Mouse (Mus musculus) brown adipose tissue, adult 24 weeks (tissue): Measurements from ENCODE around the gene St3gal4. TPM values are rescaled to one million over a fixed set of nuclear protein-coding genes. Genes with fewer than 3 reads are reported as not detected.
A peak's percentile ranks its signal among the peaks of the same experiment; 100 is the strongest.

Source experiments
- H3K27ac ChIP-seq: fragments of 200-500 bp; replicated peaks from 2 replicates; pipeline ENCODE4 v1.5.1; 2012; ENCODE audit warnings: low read depth, mild to moderate bottlenecking, low read length
- H3K4me1 ChIP-seq: fragments of 200-500 bp; 2 replicates; pipeline ENCODE4 v1.6.1; 2012; ENCODE audit warnings: low read length, mixed read lengths; ENCODE audit not compliant: control insufficient read depth, insufficient read depth, insufficient read length
- H3K4me3 ChIP-seq: fragments of 200-500 bp; 2 replicates; pipeline ENCODE4 v1.5.1; 2012; ENCODE audit warnings: low read depth, mild to moderate bottlenecking, low read length, moderate library complexity; ENCODE audit not compliant: insufficient read depth
- polyA plus RNA-seq: library from polyadenylated mRNA; stranded (reverse); fragments of >200 nt; gene quantifications from 2 replicates; pipeline ENCODE4 v1.2.4, GENCODE M21; 2012; ENCODE audit not compliant: missing spikeins, insufficient read depth, insufficient read length

Gene St3gal4
- polyA plus RNA-seq, 1 experiment = 14.2 TPM

GRCm38 (mm10) chr9:35105438-35105837, 13.6 kb downstream of the St3gal4 start:
- no peak overlapping the region for H3K27ac ChIP-seq
- no peak overlapping the region for H3K4me3 ChIP-seq
- H3K4me1 ChIP-seq = peaks cover 23% of the 10 kb centered on the region

DNA sequence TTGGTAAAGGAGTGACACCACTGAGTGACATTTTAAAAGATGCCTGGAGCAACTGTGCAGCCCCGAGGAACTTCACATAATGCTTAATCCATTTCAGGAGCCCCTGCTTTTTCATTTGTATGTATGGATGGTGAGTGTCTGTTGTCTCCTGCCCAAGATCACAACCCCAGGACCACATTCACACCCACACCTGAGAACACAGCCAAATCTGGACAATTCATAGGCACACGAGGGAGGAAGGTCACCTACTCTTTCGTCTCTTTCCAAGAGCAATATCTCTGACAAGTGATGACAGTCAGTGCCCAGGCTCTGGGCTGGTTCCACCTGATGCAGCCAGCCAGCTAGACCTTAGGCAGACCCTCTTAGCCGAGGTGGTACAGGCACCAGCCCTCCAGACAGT, 14.4 kb downstream of the St3gal4 start:
- Histone ChIP-seq H3K4me1 (peaks cover 23% of the 10 kb centered on the region), H3K27ac (no peak overlapping the region), H3K4me3 (no peak overlapping the region)

DNA sequence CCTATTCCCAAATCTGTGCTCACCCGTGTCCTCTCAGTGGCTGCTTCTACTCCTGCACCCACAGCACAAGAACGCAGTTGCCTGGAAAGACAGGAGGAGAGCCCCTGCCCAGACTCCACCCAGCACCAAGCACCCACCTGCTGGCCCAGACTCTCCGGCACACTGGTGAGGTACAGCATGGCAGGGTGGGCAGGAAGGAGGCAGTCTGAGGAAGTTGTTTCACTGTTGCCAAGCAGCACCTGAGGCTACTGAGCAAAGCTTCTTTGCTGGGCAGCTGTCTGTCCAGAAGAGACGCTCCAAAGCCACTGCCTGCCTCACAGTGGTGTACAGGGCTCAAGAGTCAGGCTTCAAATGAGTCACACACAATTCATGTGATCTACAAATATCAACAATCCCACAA, 20.3 kb downstream of the St3gal4 start:
- H3K4me1 ChIP-seq = peaks cover 5% of the 10 kb centered on the region
- peak overlapping the region; percentile 67 for H3K27ac ChIP-seq
- peak overlapping the region; percentile 34 for H3K4me3 ChIP-seq

- Histone ChIP-seq H3K27ac (no peak overlapping the region), H3K4me3 (no peak overlapping the region), H3K4me1 (peaks cover 5% of the 10 kb centered on the region)
Measured at GRCm38 (mm10) chr9:35097901-35098300, 21.2 kb downstream of the St3gal4 start.

DNA sequence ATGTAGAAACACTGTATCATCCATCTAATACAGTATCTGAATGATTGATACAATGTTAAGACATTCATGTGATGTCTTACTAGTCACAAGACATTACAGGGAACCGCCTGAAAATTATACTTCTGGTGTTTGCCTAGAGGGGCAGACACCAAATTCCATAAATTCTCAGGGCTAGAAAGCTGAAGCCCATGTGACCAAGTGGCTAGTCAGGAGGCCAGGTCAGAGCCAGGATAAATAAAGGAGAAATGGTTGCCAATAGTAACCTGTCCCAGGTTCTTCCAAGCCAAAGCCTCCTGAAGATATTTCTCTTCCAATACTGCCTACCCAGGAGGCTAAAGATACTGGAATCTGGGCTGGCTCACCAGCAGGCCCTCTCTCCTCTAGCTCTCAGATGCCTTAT, 23.3 kb downstream of the St3gal4 start:
- H3K4me1 ChIP-seq = peaks cover 5% of the 10 kb centered on the region
- no peak overlapping the region for H3K27ac ChIP-seq
- H3K4me3 ChIP-seq = no peak overlapping the region

DNA sequence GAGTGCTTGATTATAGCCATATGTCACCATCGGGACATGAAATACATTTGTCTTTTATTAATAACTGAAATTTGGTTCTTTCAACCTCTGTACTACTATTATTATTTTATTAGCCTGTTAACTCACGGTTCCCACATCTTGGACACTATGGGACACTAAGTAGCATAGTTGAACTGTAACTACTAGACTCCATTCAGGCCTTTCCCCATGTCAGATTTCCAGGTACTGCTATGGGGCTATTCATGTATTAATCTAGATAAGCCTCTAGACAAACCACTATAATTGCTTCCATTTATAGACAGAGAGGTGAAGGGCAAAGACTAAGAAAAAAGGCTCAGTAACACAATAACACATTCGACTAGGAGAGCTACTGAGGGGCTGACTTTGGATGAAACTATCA, 25.7 kb downstream of the St3gal4 start:
- Histone ChIP-seq H3K4me3 (no peak overlapping the region), H3K4me1 (no peaks in the 10 kb centered on the region), H3K27ac (no peak overlapping the region)

DNA sequence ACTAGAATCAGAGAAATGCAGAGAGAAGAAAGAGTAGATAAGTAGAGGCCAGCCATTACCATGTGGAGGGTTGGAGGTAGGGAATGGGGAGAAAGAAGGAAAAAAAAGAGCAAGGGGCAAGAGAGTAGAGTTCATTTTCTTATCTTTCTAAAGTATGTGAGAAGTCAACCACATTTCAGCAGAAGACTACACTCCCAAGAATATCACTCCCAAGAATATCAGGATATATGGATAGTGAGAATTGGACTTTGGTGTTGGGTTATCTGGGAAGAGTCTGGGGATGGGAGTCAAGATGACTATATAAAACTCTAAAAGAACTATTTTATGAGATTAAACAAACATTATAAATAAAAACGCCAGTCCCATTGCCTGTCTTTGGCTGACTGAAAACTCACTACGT, 26.2 kb downstream of the St3gal4 start:
- no peak overlapping the region for H3K4me3 ChIP-seq
- H3K4me1 ChIP-seq = no peaks in the 10 kb centered on the region
- no peak overlapping the region for H3K27ac ChIP-seq

GRCm38 (mm10) chr9:35061446-35061845, 57.6 kb downstream of the St3gal4 start:
- no peak overlapping the region for H3K27ac ChIP-seq
- H3K4me3 ChIP-seq = no peak overlapping the region
- H3K4me1 ChIP-seq = peaks cover 9% of the 10 kb centered on the region; the same call in 1 of the 2 replicates

DNA sequence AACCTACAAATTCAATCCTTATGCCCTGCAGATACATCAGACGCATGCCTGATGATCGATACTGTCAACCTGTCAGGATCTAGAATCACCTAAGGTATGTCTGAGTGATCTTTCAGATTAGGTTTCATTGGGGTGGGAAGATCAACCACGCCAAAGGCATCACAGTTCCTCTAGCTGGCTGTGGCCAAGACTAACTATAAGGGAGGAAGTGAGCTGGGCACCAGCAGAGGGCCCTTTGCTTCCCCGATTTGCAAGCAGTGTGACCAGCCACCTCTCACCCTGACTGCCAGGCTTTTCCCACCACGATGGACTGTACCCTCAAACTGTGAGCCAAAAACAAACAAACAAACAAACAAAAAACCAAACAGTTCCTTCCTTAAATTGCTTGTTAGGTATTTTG, 59.2 kb downstream of the St3gal4 start:
- peaks cover 9% of the 10 kb centered on the region; the same call in 1 of the 2 replicates for H3K4me1 ChIP-seq
- no peak overlapping the region for H3K4me3 ChIP-seq
- H3K27ac ChIP-seq = no peak overlapping the region

DNA sequence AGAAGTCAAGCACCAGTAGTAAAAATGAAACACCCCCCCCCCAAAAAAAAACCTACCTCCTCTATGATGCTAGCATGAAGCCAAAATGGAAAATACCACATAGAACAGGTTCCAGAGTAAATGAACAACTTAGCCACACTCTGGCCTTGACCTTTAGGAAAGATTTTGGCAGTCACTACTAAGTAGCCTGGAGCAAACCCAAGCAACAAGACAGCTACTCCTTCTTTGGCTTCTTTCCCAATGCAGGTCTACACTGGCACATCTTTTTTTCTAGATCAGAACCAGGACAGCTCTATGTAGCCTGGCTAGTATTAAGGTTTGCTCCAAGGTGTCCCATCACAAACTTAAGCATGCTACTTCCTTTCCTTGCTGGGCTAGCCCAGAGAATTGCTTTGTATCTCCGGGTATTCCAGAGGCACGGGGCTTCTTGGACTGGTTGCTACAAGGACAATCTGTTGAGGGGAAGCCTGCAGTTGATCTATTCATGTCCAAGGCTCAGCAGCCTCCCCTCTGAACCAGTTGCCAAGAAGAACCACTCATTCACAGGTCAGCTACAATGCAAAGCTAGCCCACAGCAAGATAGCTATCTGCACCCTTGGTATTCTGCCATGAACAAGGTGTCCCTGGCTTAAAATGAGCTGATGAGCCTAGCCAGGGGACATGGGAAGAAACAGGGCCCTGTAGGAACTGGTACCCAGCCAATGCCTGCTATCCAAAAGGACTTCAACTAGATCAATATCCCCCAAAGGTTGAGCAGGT, 60.3 kb downstream of the St3gal4 start:
- H3K27ac ChIP-seq = no peak overlapping the region
- H3K4me3 ChIP-seq = no peak overlapping the region
- H3K4me1 ChIP-seq = peaks cover 9% of the 10 kb centered on the region; the same call in 1 of the 2 replicates

DNA sequence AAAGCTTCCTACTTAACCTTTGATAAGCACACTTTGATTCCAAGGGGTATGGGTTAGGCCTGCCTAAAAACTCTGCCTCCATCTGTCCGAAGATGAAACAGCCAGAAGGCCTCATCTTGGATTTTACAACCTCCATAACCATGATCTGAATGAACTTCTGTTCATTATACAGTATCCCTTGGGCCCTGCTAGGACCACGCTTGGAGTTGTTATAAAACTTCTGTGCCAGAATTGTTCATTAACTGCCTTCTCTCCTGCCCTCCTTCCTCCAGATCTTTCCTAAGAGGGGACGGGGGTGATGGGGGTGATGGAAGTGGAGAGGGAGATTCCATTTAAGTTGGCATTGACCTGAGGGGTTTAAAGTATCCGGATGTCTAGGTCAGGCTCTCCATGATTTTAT, 60.9 kb downstream of the St3gal4 start:
- Histone ChIP-seq H3K27ac (no peak overlapping the region), H3K4me1 (peaks cover 9% of the 10 kb centered on the region; the same call in 1 of the 2 replicates), H3K4me3 (no peak overlapping the region)

DNA sequence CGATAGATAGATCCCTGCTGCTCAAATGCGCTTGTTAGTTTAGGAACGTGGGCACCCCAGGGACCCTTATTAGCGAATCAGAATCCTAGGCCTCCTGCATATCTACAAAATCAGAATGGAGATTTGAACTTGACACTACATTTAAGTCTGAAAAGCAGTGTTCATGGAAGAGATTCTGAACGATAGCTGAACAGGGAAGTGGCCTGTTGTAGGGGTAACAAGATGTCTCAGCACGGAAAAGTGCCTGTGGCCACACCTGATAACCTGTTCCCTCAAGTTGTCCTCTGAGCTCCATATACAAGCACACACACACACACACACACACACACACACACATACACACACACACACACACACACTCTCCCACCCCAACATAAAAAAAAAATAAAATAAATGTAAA, 61.4 kb downstream of the St3gal4 start:
- H3K4me3 ChIP-seq = no peak overlapping the region
- H3K27ac ChIP-seq = no peak overlapping the region
- peaks cover 9% of the 10 kb centered on the region; the same call in 1 of the 2 replicates for H3K4me1 ChIP-seq

GRCm38 (mm10) chr9:35056611-35057010, 62.5 kb downstream of the St3gal4 start:
- Histone ChIP-seq H3K27ac (peak overlapping the region; percentile 39; the same call in 1 of the 2 replicates), H3K4me3 (no peak overlapping the region), H3K4me1 (peaks cover 8% of the 10 kb centered on the region; the same call in 1 of the 2 replicates)

DNA sequence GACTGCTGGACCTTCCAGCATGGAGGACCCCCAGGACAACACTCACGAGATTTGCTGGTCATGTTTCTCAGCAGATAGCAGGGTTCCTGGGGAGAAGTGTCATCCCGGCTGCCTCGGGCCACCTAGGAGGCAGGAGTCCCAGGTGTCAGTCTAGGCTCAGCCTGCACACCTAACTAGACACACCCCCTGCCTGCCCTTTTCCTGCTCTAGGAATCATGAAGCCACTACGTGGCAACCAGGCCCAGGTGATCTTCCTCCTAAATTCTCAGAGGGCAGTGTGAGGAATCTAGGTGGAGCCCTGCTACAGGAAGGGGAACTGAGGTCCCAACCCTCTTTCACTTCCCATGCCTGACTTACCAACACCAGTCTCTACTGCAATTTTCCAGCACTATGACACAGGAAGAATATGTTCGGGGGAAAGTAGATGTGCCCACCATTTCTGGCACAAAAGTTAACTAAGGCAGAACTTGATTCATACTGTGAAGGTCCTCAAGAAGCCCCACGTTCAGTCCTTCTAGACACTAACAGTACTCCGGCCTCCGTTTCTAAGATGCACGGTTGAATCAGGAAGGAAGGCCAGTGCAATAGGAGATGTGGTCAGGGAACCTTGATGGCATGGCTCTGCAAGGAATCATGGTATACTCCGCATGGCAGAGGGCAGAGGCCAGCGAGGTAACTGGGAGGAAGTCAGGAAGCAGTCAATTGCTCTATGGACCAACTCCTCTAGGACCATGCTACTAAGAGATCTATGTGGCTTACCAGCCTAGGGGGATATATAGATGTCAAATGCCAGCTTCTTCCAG, 63.3 kb downstream of the St3gal4 start:
- Histone ChIP-seq H3K27ac (peak overlapping the region; percentile 24), H3K4me1 (peaks cover 4% of the 10 kb centered on the region; the same call in 1 of the 2 replicates), H3K4me3 (no peak overlapping the region)

GRCm38 (mm10) chr9:35053669-35054068, 65.4 kb downstream of the St3gal4 start:
- Histone ChIP-seq H3K27ac (no peak overlapping the region), H3K4me1 (peaks cover 4% of the 10 kb centered on the region; the same call in 1 of the 2 replicates), H3K4me3 (no peak overlapping the region)
